Mouse (Mus musculus) E14TG2a.4 (cell line): ENCODE measurements around the gene Unc93b1.

Experiments used
- H3K27me3 ChIP-seq: 2 replicates; pipeline ENCODE4 v1.6.1; 2014; ENCODE audit warnings: low read length, control low read depth; ENCODE audit not compliant: insufficient read depth
- H3K36me3 ChIP-seq: 2 replicates; pipeline ENCODE4 v1.6.1; 2014; ENCODE audit warnings: low read length, control low read depth; ENCODE audit not compliant: insufficient read depth
- H3K4me1 ChIP-seq: replicated peaks from 2 replicates; pipeline ENCODE4 v1.6.1; 2014; ENCODE audit warnings: low read depth, low read length, control low read depth
- H3K4me3 ChIP-seq: replicated peaks from 2 replicates; pipeline ENCODE4 v1.5.1; 2014; ENCODE audit warnings: mild to moderate bottlenecking, low read length
- H3K9me3 ChIP-seq: 2 replicates; pipeline ENCODE4 v1.6.1; 2014; ENCODE audit warnings: low read length, control low read depth
- CTCF ChIP-seq: conservative IDR thresholded peaks from 2 replicates; pipeline ENCODE4 v1.5.1; 2014; ENCODE audit warnings: low read length
- NANOG ChIP-seq: IDR thresholded peaks from 2 replicates; pipeline ENCODE4 v1.6.1; 2014; ENCODE audit warnings: borderline replicate concordance, low read length, mixed read lengths
- POU5F1 ChIP-seq: IDR thresholded peaks from 2 replicates; pipeline ENCODE4 v1.6.1; 2014; ENCODE audit warnings: low read length, borderline replicate concordance

Gene Unc93b1

GRCm38 (mm10) chr19:3923586-3923985 lies 11.4 kb upstream of the Unc93b1 start:
- peak overlapping the region; percentile 26; the same call in 1 of the 2 replicates for H3K4me3 ChIP-seq
- H3K4me1 ChIP-seq = peaks cover 56% of the 10 kb centered on the region
- H3K27me3 ChIP-seq = no peaks in the 10 kb centered on the region
- H3K9me3 ChIP-seq = no peaks in the 10 kb centered on the region
- TF ChIP-seq CTCF (no peak), POU5F1 (no peak), NANOG (no peak)
- no peaks in the 10 kb centered on the region for H3K36me3 ChIP-seq

GRCm38 (mm10) chr19:3924190-3924589 lies 10.8 kb upstream of the Unc93b1 start:
- Histone ChIP-seq H3K4me3 (peak overlapping the region; percentile 26; the same call in 1 of the 2 replicates), H3K36me3 (no peaks in the 10 kb centered on the region), H3K27me3 (no peaks in the 10 kb centered on the region), H3K9me3 (no peaks in the 10 kb centered on the region), H3K4me1 (peaks cover 57% of the 10 kb centered on the region)
- no peak for TF ChIP-seq POU5F1
- no peak for TF ChIP-seq CTCF

- Histone ChIP-seq H3K36me3 (no peaks in the 10 kb centered on the region), H3K27me3 (no peaks in the 10 kb centered on the region), H3K9me3 (no peaks in the 10 kb centered on the region), H3K4me1 (peaks cover 57% of the 10 kb centered on the region), H3K4me3 (no peak overlapping the region)
- TF ChIP-seq CTCF = no peak
- TF ChIP-seq NANOG = no peak
- no peak for TF ChIP-seq POU5F1
Observed at GRCm38 (mm10) chr19:3924868-3925267, 10.1 kb upstream of the Unc93b1 start.

- Histone ChIP-seq H3K4me3 (no peak overlapping the region), H3K27me3 (0 out of 2 replicates have a peak, but pooled peaks cover 4% of the 10 kb centered on the region)
Observed at GRCm38 (mm10) chr19:3925859-3926258, 9.1 kb upstream of the Unc93b1 start.

DNA sequence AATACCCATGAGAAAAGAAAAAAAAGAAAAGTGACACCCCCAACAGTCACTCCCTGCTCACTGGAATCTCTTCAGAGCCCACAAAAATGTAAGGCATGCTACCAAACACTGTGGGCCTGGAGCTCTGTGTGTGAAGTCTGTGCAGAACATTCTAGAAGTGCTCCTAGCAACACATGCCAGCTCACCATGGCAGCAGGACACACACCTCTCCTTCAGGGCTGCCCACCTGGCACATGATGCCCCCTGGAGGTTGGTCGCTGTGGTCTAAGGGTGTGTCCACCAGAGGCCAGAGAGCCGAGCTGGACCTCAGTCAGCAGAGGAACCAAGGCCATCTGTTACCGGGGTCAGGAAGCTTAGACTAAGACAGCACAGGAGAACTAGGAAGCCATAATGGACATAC lies 8.7 kb upstream of the Unc93b1 start:
- H3K4me3 ChIP-seq = no peak overlapping the region
- peaks cover 60% of the 10 kb centered on the region for H3K4me1 ChIP-seq
- H3K9me3 ChIP-seq = no peaks in the 10 kb centered on the region
- TF ChIP-seq NANOG (no peak), CTCF (no peak), POU5F1 (no peak)
- 0 out of 2 replicates have a peak, but pooled peaks cover 4% of the 10 kb centered on the region for H3K27me3 ChIP-seq
- no peaks in the 10 kb centered on the region for H3K36me3 ChIP-seq

More at GRCm38 (mm10) chr19:3925859-3926258, 9.1 kb upstream of the Unc93b1 start:
- TF ChIP-seq NANOG (no peak), CTCF (no peak), POU5F1 (no peak)
- Histone ChIP-seq H3K9me3 (no peaks in the 10 kb centered on the region), H3K36me3 (no peaks in the 10 kb centered on the region), H3K4me1 (peaks cover 57% of the 10 kb centered on the region)

- no peaks in the 10 kb centered on the region for H3K36me3 ChIP-seq
- no peaks in the 10 kb centered on the region for H3K9me3 ChIP-seq
- peaks cover 60% of the 10 kb centered on the region for H3K4me1 ChIP-seq
- TF ChIP-seq POU5F1 (no peak), NANOG (no peak), CTCF (no peak)
- H3K27me3 ChIP-seq = 0 out of 2 replicates have a peak, but pooled peaks cover 4% of the 10 kb centered on the region
- H3K4me3 ChIP-seq = no peak overlapping the region
Observed at GRCm38 (mm10) chr19:3926685-3927084, 8.3 kb upstream of the Unc93b1 start.

DNA sequence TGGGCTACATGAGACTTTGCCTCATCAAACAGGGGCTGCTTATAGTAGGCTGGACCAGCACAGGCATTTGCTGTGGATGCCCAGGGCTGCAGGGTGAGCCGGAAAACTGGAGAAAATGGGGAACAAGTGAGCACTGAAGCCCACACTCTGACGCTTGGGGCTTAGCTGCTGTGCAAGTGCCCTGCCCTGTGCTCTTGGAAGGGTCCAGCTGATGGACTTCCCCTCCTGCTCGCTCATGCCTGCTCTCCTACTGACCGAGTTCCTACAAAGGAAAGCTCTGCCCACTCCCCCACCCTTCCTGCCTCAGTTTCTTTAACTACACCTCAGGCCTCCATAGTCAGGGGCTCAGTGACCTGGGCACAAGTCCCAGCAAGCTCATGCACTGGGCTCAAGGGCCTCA lies 7.0 kb upstream of the Unc93b1 start:
- Histone ChIP-seq H3K36me3 (no peaks in the 10 kb centered on the region), H3K9me3 (no peaks in the 10 kb centered on the region)
- TF ChIP-seq POU5F1 = no peak
- TF ChIP-seq CTCF = no peak
- TF ChIP-seq NANOG = no peak

GRCm38 (mm10) chr19:3928779-3929178 lies 6.2 kb upstream of the Unc93b1 start:
- peaks cover 49% of the 10 kb centered on the region for H3K4me1 ChIP-seq
- H3K9me3 ChIP-seq = no peaks in the 10 kb centered on the region
- H3K27me3 ChIP-seq = 0 out of 2 replicates have a peak, but pooled peaks cover 4% of the 10 kb centered on the region
- H3K36me3 ChIP-seq = no peaks in the 10 kb centered on the region
- H3K4me3 ChIP-seq = peak overlapping the region; percentile 71; the same call in 1 of the 2 replicates
- no peak for TF ChIP-seq NANOG
- no peak for TF ChIP-seq CTCF
- no peak for TF ChIP-seq POU5F1

More for the DNA sequence above, 7.0 kb upstream of the Unc93b1 start:
- Histone ChIP-seq H3K27me3 (0 out of 2 replicates have a peak, but pooled peaks cover 4% of the 10 kb centered on the region), H3K4me1 (peaks cover 53% of the 10 kb centered on the region), H3K4me3 (no peak overlapping the region)
